Mouse (Mus musculus) telencephalon, adult 2 months (tissue): ENCODE data around the gene Ap2s1.

ENCODE experiments used
- DNase-seq: peaks from one replicate; pipeline ENCODE4 v3.0.0-alpha.2; 2011; ENCODE audit warnings: low read depth, low spot score

Ap2s1 gene

GRCm38 (mm10) chr7:16752016-16752415, 13.8 kb downstream of the Ap2s1 start:
- DNase-seq, result no peak

DNA sequence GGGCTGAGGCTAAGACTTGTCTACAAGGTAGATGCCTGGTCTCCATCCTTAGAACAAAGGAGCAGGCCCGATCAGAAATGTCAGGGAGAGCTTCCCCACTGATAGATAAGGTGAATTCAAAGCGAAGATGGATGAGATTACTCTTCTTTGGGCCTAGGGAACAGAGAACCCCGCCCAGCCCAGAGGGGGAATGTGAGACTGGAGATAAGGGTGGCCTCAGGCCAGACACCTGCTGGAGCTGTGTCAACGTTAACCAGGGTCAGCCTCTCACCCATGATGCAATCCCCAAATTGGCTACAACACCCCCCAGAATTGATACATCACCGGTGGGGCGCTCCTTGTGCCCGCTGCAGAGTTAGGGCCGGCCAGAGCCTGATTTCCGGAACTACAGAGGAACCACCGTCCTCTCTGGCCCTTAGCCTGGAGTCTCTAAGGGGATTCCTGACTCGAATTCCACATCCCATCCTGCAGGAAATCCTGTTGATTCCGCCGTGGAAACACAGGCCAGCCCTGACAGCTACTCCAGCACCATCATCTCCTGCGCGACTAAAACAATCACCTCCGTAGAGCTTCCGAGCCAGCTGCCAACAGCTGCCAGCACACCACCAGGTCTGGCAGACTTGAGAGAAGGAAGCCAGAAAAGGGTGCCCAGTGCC, 17.3 kb downstream of the Ap2s1 start:
- no peak for DNase-seq

- no peak for DNase-seq
These were observed 20.8 kb downstream of the Ap2s1 start for GRCm38 (mm10) chr7:16758872-16759574.

DNA sequence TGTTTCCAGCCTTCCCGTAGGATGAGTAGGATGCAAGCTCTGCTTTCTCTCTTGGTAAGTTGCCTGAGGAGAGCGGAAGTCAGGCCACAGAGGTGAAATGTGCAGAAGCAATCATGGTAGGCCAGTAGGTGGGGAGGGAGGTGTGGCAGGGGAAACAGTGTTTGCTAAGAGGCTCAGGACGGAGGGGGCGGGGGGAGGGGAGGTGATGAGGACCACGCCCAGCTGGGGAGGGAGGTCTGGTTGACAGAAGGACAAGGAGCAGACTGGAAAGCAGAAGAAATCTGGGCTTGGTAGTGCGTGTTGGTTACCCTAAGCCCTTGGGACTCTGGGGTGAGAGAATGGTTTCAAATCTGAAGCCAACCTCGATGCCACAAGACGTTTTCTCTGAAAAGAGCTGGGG, 22.1 kb downstream of the Ap2s1 start:
- DNase-seq, result no peak

DNA sequence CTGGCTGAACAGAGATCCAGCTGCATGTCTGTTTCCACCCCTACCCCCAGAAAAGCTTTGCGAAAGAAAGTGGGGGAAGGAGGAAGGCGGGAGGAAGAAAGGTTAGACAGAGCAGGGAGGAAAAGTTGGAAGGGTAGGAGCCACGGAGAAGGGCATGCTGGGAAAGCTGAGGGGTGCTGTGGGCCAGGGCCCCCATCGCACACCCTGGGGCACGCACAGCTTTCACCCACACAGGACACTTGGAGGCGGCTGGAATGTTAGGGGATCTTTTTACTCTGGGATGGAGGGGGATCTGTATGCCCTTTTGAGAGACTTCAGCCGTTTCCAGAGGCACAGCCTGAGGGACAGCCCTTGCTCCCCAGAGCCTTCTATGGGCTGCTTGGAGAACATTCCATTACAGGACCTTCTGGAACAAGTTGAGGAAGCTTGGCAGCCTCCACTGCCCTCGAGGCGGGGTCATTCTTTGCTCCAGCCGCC, 22.8 kb downstream of the Ap2s1 start:
- DNase-seq, result no peak

DNA sequence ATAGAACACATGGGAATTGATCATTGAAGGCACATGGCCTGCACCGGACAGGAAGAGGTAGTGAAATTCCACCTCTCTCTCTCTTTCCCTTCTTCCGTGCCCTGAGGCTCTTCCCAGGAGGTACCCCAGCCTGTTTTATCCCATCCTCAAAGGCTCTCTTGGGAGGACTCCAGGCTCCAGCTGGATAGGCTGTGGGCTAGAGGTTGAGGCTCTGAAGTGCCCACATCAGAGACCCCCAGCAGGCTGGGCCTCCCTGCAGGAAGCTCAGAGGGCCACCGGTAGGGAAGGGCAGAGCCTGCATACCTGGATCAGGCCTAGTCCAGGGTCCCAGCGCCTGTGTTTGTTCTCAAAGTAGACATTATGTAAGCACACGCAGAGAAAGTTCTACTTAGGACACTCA, 23.4 kb downstream of the Ap2s1 start:
- no peak for DNase-seq

DNA sequence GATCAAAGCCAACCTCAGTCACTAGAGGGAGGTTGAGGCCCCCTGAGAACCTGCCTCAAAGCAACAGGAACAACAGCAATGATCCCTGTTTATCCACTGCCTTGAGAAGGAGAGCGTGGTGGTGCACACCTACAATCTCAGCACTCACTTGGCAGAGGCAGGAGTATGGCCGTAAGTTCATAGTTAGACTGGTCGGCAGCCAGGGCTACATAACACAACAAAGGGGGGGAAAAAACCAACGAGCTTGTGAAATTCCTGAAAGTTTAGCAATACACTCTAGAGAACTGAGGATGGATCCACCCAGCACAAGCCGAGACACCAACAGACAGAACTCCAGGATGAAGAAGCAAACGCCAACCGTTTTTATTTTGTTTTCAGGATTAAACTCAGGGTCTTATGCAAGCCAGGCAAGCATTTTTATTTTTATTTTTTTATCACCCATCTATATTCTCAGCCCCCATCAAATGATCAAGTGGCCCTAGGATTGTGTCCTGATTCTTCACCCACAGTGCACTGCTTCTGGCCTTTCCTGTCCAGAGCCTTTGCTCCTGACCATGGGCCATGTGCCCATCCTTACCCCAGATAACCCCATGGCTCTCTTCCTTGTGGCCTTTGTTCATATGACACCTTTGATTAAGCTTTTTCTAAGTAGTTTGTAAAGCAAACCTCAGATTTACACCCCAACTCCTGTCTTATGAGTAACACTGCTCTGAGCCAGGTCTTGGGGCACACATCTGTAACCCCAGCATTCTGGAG, 25.4 kb downstream of the Ap2s1 start:
- DNase-seq, result no peak

GRCm38 (mm10) chr7:16766443-16766842, 28.2 kb downstream of the Ap2s1 start:
- no peak for DNase-seq

DNA sequence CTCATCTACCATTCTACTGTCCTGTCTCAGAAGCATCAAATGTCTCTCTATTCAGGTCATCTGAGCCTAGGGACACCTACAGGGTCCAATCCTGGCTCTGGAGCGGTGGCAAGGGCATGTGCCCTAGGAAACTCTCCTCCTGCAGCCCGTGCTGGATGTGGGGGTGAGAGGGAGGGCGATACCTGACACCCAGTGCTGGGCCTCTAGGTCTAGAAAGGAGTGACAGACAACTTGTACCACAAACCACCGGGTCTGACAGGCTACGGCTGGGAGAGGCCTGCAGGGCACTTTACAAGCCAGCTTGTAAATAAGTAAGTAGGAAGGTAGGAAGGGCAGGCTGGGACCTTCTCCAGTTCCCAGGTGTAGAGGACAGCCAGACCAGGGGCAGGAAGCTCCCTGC, 37.7 kb downstream of the Ap2s1 start:
- no peak for DNase-seq

GRCm38 (mm10) chr7:16780076-16780475, 41.9 kb downstream of the Ap2s1 start:
- no peak for DNase-seq

GRCm38 (mm10) chr7:16780825-16781554, 42.8 kb downstream of the Ap2s1 start, which contains the start of gene Slc1a5:
Gene Slc1a5 (plus strand): TSS chr7:16781340.
- DNase-seq, result peak; percentile 18

DNA sequence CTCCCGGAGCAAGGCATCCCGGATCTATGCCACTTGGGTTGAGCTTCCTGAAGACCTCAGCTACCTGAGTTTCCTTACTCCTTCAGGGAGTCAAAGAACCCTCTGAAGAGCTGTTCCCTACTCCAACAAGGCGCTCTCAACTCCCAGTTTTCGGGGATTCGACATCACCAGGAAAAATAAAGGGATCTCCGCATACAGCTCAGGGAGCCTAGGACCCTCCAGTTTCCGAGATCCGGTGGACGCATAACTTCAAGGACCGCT, 43.3 kb downstream of the Ap2s1 start:
- DNase-seq, result no peak

DNA sequence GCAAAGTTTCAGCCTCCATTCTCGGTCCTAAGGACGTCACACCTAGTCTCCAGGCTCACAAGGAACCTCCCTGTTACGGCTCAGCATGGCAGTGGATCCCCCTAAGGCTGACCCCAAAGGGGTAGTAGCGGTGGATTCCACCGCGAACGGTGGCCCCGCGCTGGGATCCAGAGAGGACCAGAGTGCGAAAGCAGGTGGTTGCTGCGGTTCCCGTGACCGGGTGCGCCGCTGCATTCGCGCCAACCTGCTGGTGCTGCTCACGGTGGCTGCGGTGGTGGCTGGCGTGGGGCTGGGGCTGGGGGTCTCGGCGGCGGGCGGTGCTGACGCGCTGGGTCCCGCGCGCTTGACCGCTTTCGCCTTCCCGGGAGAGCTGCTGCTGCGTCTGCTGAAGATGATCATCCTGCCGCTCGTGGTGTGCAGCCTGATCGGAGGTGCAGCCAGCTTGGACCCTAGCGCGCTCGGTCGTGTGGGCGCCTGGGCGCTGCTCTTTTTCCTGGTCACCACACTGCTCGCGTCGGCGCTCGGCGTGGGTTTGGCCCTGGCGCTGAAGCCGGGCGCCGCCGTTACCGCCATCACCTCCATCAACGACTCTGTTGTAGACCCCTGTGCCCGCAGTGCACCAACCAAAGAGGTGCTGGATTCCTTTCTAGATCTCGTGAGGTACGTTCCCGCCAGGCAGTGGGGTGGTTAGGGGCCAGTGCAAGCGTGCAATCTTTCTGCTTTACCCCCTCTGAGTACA, 43.8 kb downstream of the Ap2s1 start:
- no peak for DNase-seq

- DNase-seq, result no peak
These were observed 44.4 kb downstream of the Ap2s1 start for GRCm38 (mm10) chr7:16782555-16783125.

DNA sequence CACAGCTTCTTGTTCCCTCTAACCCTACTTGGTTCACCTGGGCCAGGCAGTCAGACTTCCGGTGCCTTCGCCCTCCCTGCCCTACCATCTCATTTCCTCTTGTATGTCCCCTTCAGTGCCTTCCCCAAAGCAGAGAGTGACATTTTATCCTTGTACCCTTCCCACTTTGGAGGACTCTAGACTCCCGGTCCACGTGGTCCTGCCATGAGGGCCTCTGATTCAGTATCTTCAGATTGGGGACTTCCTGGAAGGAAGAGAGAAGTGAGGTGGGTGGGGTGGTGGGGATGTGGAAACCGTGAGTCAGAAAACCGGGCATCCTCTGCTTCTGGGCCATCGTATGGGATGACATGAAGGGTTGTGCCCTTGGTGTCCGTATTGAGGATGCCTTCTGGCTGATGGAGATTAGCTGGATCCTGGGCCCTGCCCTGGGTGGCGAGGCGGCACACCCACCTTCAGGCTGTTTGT, 45.0 kb downstream of the Ap2s1 start:
- no peak for DNase-seq

- DNase-seq, result no peak
These were observed 45.7 kb downstream of the Ap2s1 start for GRCm38 (mm10) chr7:16783758-16784415.

- DNase-seq, result no peak
These were observed 46.3 kb downstream of the Ap2s1 start for GRCm38 (mm10) chr7:16784498-16784976.

DNA sequence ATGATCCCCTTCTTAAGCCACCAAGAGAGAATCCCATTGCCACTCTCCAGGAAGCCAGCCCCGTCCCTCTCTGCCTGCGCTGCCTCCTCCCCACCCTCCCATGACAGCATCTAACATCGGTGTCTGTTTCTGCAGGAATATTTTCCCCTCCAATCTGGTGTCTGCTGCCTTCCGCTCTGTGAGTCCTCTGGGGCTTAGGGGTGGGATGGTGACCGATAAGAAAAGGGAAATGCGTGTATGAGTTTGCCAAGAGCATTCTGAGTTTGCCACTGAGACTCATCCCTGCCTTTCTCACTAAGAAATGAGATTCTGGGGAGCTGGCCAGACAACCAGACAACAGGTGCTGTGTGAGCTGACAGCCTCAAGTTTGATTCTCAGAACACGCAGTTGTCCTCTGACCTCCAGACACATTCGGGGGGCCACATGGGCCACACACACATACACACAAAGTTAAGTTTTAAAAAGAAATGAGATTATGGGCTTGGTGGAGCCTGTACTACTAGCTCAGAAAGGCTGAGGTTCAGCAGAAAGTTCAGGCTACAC, 47.4 kb downstream of the Ap2s1 start:
- no peak for DNase-seq

DNA sequence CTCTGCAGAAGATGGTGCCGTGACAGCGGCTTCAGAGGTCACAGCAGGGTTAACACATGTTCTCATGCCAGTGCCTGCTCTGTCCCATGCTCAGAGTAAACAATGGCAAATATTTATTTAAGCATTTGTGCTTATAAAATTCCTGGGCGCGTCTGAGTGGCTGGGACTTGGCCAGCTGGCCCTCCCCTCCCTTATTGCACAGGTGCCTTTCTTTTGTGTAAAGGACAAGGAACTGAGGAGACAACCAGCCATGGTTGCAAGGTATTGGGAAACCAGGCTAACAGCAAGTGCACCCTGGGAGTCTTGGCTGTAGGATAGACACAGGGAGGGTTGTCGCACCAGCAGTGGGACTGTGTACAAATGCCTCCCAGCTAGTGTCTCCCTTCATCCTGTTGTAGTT, 54.1 kb downstream of the Ap2s1 start:
- no peak for DNase-seq
